Mouse (Mus musculus): ENCODE measurements around the gene Syngr1.

The Syngr1 gene

DNA sequence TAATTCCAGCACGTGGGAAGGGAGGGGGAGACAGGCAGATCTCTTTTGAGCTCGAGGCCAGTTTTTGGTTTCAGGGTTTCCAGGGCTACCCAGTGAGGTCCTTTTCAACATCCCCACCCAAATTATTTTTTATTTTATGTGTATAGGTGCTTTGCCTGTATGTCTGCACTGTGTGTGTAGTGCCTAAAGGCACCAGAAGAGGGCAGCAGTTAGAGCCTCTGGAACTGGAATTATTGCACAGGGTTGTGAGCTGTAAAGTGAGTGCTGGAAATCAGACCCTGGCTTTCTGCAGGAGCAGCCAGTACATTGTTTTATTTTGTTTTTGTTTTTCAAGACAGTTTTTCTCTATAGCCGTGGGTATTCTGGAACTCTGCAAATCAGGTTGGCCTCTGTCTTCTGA is 51.0 kb downstream of the Syngr1 start:
- DNase-seq (ENCODE audit: extremely low spot score, low read depth, low spot score): no peak

DNA sequence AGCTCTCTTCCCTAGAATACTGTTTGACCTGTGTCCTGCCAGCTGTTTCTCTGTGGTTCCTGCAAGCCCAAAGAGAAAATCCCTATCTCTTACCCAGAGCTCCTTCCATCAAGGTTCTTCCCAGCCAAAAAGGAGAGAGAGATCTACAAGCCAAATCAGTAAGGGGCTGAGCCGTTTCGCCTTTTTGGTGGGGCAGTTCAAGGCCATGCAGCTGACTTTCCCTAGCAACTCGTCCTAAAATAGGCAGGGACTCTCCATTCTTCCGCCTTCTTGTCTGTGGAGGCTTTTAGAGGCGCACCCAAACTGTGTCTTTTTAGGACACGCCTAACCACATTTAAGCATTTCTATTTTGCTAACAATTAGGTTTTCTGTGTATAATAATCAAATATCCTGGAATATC is 52.6 kb downstream of the Syngr1 start:
- no peak for DNase-seq (ENCODE audit: extremely low spot score, low read depth, low spot score)

DNA sequence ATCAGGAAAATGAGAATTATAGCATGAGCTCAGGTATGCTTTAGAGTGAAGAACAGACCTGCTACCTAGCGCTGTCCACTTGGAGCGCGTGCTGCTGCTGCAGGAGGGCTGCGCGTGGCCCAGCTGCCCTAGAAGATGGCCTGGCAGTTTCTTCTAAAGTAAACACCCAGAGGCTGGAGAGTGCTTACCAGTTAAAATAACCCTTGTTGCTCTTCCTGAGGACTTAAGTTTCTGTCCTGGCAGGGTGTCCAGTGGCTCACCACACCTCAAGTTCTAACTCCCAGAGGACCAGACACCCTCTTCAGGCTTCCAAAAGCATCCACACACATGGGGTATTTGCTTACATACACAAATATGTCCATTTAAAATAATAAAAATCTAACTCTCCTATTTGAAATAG is 54.3 kb downstream of the Syngr1 start:
- no peak for DNase-seq (ENCODE audit: extremely low spot score, low read depth, low spot score)

DNA sequence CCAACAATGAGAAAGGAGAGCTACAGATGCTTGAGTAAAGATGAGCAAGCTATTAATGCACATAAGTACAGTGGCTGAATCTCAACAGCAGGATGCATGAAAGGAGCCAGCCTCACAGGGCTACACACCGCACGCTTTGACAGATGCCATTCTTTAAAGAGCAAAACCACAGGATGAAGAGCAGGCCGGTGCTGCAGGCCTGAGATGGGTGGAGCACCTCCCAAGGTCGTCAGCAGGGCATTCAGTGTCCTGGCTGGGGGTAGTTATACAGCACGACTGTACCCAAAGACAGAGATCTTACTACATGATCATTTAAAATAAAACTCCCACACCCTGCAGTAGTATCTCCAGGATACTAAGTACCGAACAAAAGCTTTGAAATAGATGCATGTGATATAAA is 55.0 kb downstream of the Syngr1 start:
- DNase-seq (ENCODE audit: extremely low spot score, low read depth, low spot score): no peak

DNA sequence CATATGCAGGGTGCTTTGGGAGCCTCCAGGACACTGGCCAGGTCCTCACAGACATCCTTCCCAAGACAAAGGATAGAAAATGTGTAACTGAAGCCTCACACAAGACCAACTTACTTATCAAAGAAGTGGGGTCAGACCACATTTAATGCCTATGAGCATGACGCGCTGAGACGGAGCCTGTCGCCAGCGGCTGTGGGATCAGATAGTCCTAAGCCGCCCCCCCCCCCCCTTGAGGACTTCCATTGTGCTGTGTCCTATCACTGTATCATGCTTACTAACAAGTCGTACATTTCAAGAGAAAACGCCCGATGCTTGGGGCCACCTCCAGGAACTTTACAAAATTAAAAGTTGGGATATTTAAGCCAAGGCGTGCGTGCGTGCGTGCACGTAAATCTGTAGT is 56.0 kb downstream of the Syngr1 start:
- no peak for DNase-seq (ENCODE audit: extremely low spot score, low read depth, low spot score)

DNA sequence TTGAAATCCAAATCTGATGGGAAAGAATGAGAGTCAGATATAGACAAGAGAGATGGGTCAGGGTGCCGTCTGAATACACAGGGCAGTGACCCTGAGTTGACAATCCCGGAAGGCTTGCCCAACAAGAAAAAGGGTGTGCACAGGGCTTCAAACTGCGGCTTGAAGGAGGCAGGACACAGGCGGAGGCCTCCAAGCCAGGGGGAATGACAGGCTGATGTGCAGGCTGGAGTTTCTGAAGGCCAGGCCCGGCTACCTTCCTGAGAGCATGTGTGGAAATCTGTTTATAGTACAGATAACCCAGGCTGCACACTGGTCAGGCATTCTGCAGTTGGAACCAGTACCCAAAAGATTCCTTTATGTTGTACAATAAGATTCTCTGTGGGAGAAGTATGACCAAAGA is 56.4 kb downstream of the Syngr1 start:
- no peak for DNase-seq (ENCODE audit: extremely low spot score, low read depth, low spot score)

DNA sequence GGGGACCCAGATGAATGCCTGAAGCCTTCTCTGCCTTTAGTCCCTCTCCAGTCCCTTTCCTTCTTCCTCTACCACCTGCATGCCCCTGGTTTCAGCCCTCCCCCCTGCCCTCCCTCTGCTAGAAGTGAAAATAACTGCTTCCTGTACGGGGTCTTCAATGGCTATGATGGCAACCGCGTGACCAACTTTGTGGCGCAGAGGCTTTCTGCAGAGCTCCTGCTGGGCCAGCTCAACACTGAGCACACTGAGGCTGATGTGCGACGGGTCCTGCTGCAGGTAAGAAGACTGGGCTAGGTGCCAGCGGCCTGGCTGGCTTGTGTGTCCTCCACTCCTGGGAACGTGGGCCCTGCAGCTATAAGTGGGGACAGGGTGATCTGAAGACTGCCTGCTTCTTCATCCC is 57.4 kb downstream of the Syngr1 start:
- no peak for DNase-seq (ENCODE audit: extremely low spot score, low read depth, low spot score)

DNA sequence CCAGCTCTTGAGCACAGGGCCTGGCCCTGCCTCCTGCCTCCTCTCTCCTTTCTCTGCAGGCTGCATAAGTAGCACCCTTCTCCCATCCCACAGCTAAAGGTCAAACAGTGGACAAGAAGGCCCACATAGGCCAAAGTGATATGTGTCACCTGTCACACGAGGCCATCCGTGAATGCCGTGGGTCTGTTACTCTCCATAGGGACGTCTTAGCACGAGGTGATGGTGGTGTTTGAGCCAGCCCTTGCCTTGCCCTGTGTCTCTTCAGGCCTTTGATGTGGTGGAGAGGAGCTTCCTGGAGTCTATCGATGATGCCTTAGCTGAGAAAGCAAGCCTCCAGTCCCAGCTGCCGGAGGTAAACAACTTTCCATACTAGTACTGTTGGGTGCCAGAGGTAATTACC is 58.4 kb downstream of the Syngr1 start:
- no peak for DNase-seq (ENCODE audit: extremely low spot score, low read depth, low spot score)

DNA sequence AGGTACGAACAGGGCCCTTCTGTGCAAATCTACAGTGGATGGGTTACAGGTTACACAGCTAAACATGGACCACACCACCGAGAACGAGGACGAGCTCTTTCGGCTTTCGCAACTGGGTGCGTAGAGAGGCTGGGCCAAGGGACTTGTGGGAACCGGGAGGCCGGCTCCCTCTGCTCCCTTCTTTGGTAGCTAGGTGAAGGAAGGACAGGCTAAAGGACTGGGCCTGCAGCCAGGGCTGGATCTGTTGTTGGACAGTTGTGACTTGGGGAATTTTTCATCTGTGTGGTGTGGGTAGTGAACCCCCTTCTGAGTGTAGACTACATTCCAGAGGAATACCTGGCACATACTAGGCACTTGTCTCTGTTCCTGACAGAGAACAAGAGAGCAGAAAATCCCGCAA is 61.5 kb downstream of the Syngr1 start:
- no peak for DNase-seq (ENCODE audit: extremely low spot score, low read depth, low spot score)

DNA sequence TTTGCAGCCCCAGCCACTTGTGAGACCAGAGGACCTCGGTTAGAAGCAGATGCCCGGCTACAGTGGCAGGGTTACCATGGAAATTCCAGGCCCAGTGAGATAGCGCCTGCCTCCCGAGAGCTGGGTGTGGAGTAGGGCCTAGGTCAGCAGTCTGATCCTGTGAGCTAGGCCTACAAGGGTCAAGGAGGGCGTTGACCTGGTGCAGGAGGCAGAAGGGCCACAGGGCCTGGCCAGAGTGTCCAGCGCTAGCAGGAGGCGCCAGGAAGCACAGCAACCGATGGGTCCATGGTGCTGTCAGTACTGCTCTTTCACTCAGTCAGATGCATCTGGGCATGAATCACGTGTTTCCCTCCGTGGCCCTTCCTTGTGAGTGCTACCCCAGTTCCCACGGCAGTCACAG is 62.6 kb downstream of the Syngr1 start:
- no peak for DNase-seq (ENCODE audit: extremely low spot score, low read depth, low spot score)

DNA sequence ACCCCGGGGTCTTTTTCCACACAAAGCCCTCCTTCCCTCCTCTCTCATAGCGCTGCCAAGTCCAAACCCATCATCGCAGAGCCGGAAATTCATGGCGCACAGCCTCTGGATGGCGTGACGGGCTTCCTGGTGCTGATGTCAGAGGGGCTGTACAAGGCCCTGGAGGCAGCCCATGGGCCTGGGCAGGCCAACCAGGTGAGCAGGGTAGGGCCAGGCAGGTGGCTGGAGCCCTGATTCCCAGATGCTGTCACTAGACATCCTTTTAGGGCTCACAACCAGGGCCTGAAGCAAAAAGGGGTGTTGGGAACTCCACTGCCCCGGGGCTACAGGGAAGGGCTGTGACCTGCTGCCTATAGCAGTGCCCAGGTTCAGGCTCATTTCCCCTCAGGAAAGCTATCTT is 64.6 kb downstream of the Syngr1 start:
- no peak for DNase-seq (ENCODE audit: extremely low spot score, low read depth, low spot score)

DNA sequence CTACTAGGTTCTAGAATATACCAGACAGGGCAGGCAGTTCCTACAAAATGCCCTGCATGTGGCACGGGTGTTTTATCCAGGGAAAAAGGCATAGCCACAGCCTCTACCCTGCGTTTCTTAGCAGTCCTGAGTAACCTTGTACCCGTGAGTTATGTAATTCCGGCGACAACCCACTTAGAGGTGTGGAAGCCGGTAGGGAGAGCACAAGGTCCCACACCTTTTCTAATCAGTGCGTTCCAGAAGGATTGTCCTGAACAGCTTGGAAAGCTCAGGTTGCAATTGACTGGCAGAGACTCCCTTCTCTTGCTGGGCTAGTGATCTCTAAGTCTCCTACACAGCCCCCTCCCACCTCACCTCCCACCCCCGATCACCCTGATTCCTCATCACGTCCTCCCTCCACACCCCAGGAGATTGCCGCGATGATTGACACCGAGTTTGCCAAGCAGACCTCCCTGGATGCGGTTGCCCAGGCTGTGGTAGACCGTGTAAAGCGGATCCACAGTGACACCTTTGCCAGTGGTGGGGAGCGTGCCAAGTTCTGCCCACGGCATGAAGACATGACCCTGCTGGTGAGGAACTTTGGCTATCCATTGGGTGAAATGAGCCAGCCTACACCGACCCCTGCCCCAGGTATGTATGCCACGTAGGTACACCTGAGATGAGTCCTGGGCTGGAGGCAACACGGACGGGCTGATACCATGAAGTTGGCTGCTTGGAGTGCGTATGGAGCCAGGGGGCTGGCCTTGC is 66.2 kb downstream of the Syngr1 start:
- no peak for DNase-seq (ENCODE audit: extremely low spot score, low read depth, low spot score)

DNA sequence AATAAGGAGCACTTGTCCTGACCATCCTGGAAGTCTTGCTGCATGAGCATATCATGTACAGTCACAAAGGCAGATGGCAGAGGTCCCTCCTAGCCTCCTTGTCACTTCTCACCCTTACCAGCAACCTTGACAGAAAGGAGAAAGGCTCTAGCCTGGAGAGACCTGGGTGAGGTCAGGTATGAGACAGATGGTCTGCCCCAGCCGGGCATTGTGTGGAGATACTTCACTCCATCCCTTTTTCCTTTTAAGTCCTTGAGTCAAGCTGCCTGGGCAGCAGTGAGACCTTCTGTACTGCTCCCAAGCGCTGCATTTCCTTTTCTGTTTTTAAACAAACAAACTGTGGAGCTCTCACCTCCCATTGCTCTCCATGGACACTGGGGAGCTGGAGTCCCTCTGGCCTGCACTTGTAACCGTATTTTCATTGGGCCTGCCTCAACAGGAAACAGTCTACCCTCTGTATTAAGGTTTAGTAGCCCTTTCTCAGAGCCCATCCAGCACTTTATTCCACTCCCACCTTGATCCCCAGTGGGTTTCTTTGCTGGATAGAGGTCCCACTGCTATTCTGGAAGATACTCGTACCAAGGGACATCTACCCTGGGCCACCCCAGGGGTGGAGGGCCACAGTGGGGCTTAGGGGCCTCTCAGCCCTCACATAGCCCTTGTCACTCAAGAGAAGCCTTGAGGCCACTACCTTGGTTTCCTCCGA is 67.0 kb downstream of the Syngr1 start:
- no peak for DNase-seq (ENCODE audit: extremely low spot score, low read depth, low spot score)

DNA sequence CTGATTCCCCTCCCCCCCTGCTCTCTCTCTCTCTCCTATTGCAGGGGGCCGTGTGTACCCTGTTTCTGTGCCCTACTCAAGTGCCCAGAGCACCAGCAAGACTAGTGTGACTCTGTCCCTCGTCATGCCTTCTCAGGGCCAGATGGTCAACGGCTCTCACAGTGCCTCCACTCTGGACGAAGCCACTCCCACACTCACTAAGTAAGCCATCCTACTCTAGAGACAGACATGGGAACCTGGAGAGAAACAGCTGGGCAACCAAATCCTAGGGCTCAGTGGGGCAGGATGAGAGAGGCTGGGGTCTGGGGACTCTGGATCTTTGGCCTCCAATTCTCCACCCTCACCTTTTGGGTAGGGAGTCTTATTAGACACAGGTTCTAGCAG is 67.6 kb downstream of the Syngr1 start:
- DNase-seq (ENCODE audit: extremely low spot score, low read depth, low spot score): no peak

DNA sequence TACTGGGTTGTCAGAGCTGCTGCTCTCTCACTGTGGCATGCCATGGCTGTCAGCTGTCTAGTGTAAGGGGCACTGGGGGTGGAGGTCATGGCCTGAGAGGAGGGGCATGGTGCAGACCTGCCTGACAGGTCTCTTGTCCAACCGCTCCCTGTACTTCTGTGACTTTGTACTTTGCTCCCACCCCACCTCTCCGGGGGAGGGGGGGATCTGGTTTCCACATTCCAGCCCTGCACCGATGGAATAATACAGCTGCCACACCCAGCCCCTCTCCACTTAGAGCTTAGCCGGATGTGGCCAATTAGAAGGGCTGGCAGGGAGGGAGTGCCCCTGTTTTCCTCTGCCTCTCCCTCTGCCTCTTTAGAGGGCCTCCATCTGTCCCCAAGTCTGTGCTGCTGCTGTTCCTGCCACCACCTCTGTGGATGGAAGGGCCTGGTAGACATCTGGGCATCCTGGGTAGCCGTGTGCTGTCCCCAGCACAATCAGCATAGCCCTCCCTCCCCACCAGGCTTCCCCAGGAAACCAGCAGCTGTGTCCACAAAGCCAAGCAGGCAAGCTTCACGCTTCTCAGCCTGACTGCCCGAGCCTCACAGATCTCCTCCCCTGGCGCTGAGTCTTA is 68.3 kb downstream of the Syngr1 start:
- no peak for DNase-seq (ENCODE audit: extremely low spot score, low read depth, low spot score)

DNA sequence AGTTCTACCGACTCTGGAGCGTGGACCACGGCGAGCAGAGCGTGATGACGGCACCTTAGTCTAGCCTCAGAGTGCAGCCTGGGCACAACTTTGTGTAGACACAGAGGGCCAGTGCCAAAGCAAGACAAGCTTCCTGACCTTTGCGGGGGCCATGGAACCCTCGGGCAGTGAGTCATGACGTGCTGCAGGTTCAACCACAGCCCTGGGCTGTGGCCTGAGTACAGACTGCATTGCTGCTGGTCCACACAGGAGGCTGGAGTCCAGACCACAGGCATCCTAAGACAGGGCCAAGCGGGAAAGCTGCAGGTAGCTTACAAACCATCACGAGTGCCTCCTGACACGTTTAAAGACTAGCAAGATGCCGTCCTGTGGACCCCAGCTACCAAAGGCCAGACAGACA is 69.1 kb downstream of the Syngr1 start:
- DNase-seq (ENCODE audit: extremely low spot score, low read depth, low spot score): no peak

DNA sequence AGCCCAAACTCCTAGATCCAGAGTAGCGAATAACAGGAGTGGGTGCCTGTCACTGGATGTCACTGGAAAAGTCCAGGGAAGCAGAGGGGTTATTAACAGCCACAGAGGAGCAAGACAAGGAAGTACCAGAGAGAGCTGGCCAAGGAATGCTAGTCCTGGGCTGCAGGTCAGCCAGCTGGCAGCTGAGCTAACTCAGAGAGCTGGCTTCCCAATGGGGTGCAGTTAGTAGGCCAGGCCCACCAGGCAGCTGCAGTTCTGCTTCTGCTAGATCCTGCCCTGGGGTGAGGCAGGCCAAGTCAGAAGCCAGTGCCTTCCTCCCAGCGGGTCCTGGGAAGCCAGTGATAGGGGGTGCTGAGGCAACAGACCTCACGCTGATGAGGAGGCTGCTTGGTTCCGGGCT is 69.6 kb downstream of the Syngr1 start:
- DNase-seq (ENCODE audit: extremely low spot score, low read depth, low spot score): no peak

DNA sequence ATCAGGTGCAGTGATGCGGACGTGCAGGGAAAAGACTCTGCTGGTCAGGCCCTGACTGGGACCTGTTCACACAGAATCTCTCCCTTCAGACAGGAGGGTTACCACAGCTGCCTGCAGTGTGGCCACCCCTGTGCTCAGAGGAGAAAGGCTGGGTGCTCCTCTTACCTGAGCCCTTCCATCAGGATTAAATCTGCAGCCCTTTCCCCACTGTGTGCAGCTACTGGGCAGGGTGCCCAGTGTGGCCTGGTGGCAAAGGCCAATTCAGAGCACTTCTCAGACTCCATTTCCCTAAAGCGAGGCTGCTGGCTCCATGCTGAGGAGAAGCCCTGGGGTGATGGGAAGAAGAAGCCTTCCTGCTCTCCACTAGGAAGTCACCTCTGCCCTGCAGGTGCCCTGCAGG is 70.1 kb downstream of the Syngr1 start:
- DNase-seq (ENCODE audit: extremely low spot score, low read depth, low spot score): no peak

DNA sequence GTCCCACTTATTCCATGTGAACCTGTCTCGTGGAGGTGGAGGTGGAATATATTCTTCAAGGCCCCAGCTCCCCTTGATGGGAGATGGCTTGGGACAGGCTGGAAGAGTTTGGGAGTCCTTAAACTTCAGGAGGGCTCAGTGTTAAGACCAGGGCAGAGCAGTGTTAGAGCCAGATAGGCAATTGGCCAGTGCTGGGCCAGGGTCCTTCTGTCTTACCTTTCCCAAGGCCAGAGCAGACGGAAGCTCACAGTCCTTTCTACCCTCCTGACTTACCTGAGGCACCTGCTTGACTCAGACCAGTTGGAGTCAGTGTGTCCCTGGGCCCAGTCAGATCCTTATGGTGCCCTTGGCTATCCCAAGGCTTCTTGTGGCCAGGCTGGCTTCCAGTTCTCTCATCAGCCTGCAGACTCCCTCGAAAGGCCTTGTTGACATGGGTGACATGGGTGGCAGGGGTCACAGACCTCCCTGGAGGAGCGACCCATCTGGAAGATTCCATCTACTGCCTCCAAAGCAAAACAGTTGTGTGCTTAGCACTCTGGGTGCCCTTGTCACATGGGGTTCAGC is 71.3 kb downstream of the Syngr1 start:
- DNase-seq (ENCODE audit: extremely low spot score, low read depth, low spot score): no peak

DNA sequence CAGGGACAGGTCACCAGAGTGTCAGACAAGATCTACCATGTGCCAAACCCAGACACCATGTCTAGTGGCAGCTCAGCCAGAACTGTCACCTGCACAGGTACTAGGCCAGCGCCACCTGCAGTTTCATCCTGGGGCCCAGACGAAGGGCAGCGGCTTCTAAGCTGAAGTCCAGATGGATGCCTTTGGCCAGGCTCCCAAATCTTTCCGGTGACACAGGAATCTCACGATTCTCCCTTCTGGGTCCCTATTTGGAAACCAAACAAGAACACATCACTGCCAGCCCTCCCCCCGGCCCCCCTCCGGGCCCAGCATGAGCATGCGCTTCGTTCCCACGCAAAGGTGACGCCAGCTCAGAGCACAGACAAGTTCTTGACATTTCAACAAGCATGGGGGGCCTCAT is 72.1 kb downstream of the Syngr1 start:
- DNase-seq (ENCODE audit: extremely low spot score, low read depth, low spot score): no peak

DNA sequence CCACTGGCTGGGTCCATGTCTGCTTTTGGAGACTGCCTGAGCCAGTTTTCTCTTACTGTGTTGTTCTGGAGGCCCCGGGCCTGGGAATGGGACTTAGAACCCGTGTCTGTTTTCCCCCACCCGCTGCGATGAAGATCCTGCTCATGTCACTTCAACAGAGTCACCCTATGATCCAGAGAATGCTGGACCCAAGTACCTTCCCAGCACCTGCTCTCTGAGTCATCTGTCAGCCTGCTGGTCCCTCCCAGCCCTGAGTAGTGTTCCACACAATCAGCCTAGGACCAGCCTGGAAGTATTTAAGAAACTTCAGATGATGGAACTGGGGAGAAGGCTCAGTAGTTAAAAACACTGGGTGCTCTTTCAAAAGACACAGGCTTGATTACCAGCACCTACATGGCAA is 72.6 kb downstream of the Syngr1 start:
- no peak for DNase-seq (ENCODE audit: extremely low spot score, low read depth, low spot score)

DNA sequence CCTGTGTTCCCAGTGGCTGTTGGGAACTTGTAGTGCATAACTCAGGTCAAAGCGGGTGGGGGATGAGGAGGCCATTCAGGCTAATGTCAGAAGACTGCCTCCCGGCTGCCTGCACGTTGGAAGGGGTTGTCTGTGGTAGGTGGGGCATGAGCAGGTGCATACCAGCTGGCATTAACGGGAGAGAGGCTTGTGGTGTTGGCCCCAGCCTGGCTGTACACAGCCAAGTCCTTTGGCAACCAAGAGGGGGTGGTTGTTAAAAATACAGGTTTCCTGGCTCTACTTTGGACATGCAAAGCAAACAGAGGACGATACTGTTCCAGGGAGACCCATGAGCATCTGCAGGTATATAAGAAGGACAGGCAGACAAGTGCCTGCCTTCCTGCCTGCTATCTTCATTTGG is 74.3 kb downstream of the Syngr1 start:
- no peak for DNase-seq (ENCODE audit: extremely low spot score, low read depth, low spot score)

Data from hindlimb bud, embryonic 11.5 days (tissue).